Mouse (Mus musculus): ENCODE data around the gene Lyg1.

- TF ChIP-seq GATA1 (IDR thresholded peaks at IDR 0.05; ENCODE audit: borderline replicate concordance, low read length) (no peak), FLI1 (IDR thresholded peaks at IDR 0.05; ENCODE audit: low read length) (no peak)
Observed at GRCm38 (mm10) chr1:37956690-37957431, 698 bp downstream of the Lyg1 start.
